Mouse (Mus musculus) cerebellum, postnatal 10 days (tissue): ENCODE measurements around the gene Tpcn1.

Experiments
- DNase-seq, 2 experiments: peaks; one replicate each; pipeline ENCODE4 v3.0.0; 2021; ENCODE audit warnings: mixed read lengths in 2 of 2

Gene Tpcn1

DNA sequence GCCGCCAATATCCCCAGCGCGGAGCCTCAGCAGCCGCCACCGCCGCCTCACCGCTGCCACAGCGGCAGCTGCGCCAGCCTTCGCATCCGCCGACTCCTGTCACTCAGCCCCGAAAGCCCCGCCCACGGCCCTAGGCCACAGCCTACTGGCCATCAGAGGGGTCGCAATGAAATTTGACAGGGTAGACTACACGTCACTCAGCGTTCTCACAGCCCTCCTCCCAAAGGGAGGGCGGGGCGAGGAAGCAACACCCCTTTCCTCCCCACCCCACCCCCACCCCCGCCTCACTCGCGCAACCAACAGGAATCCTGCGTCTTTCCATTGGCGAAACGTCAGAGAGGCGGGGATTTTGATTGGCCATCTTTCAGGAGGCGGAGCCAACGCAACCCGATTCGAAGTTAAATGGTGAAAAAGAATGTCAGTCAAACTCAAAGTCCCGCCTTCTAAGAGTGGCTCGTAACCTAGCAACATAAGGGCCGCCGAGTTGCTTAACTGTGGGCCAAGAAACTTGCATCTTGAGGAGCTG is at the start of gene Tpcn1, which contains the start of gene Iqcd:
TSS of gene Tpcn1 (minus strand) at position 105 of the 526 bp plus-strand sequence.
TSS of gene Iqcd (plus strand) at position 448 of the 526 bp plus-strand sequence.
- peak; percentile 100 for DNase-seq

DNA sequence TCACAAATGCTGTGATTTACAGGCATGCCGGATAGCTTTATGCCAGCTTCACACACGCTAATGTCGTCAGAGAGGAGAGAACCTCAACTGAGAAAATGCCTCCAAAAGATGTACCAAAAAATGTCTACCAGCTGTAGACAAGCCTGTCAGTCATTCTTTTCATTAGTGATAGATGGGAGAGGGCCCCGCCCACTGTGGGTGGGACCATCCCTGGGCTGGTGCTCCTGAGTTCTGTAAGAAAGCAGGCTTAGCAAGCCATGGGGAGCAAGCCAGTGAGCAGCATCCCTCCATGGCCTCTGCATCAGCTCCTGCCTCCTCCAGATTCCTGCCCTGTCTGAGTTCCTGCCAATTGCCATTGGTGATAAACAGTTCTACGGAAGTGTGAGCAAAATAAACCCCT is 47.2 kb upstream of the Tpcn1 start:
- DNase-seq = no peak

DNA sequence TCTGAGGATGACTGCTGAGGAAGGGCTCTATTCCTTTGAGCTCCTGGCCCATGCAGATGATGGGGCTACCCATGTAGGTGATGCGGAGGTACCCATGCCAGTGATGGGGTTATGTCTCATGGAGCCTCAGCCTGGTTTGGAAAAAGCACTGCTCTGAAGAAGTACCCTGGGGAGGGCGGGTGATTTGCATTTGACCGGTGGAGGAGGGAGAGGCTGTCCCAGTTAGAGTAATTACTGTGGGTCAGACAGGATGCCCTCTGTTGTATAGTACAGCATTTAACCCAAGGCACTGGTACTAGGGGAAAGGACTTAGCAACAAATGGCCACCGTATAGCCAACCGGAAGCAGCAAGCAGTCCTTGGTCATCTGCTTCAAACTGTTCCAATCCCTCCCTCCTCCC is 46.4 kb upstream of the Tpcn1 start:
- no peak for DNase-seq

DNA sequence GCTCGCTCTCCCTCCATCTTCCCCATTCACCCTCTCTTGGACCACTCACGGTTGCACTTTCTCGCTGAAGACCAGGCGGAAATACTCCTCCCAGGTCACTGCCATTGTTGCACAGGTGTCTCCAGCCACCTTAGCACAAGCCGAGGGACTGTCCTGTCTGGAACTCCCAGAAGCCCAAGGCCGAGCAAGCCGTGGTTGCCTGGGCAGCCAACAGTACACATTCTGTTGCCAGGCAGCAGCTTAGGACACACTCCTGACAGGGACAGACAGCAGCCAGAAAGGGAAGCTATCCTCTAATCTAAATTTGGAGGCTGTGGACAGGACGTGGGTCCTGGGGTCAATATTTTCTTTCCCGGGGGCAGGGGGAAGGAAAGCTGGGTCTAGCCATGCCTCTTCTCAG is 45.7 kb upstream of the Tpcn1 start, which contains the start of gene Cfap73:
TSS of gene Cfap73 (minus strand) at position 105 of the 400 bp plus-strand sequence.
- DNase-seq = no peak

DNA sequence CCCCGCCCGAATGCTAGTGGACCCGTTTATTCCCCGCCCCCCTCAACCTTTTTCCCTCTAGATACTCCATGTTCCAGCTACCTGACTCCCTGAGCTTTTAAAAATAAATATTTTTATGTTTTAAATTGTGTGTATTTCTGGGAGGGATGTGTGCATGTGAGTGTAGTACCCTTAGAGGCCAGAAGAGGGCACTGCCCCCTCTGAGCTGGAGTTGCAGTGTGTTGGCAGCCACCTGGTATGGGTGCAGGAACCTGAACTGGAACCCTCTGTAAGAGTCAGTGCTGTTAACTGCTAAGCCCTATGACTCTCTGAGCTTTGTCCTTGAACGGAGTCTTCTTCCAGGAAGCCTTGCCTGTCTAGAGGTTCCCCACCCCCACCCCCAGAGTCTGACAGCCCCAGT is 43.4 kb upstream of the Tpcn1 start:
- DNase-seq = no peak

DNA sequence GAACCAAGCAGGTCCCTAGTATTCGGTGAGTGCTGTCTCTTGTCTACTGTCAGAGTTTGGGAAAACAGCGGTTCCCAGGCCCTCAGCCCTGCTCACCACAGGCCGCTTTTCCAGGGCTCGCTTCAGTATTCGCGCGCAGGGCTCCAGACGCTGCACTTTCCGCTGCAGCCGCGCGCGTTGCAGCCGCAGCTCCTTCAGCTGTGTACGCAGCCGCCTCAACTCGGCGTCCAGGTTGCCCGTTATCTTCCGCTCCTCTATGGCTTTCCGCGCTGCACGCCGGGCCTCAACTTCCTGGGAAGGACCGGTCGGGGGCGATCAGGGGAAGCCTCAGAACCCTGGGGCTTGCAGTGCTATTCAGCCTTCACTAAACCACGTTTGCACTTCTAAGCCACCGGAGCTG is 42.7 kb upstream of the Tpcn1 start:
- DNase-seq = no peak

DNA sequence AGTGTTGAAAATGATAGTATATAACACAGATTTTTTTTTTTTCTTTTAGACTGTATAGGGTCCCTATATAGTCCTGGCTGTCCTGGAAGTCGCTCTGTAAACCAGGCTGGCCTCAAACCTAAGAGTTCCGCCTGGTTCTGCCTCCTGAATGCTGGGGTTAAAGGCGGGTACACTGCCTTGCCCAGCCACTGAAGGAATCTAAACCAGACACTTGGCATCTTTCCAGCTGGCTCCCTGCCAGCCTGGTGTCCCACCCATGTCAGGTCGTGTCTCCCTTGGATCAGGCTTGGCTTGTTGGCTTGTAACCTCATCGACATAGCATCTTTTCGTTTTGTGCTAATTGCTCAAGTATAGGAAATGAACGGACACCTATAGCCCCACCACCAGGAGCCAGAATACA is 40.2 kb upstream of the Tpcn1 start:
- peak; percentile 66 to 73 for DNase-seq

DNA sequence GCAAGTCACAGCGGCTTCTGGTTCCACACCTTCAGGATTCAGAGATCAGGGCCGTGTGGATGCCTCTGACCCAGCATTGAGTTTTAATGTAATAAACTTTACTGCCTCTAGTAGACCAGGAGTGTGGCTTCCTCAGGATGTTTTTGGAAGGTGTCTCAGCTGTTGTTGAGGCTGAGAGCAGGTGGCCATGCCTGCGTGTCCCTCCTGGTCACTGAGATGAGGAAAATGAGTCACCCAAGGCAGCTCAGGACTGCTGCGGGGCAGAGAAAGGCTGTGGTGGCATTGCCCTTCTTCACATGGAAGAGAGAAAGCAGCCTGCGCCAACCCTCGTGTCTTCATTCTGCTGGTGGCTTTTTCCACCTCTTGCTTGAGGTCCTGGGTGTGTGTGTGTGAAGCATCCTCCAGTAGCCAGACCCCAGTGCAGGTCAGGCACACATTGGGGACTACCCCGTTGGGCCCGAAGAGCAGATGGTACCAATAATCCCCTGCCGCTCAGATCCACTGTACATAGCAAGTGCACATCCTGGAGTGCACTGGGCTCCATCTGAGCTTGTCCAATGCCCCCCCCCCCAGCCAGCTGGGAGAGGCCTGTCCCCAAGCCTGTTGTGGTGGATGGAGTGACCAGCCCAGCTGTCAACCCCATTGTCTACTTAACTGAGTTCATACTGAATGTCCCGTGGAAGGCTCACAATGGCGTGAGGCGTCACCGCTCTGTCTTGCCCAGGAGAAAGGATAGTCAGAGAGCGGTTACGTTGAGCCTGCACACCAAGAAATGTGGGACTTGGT is 39.2 kb upstream of the Tpcn1 start:
- no peak for DNase-seq

DNA sequence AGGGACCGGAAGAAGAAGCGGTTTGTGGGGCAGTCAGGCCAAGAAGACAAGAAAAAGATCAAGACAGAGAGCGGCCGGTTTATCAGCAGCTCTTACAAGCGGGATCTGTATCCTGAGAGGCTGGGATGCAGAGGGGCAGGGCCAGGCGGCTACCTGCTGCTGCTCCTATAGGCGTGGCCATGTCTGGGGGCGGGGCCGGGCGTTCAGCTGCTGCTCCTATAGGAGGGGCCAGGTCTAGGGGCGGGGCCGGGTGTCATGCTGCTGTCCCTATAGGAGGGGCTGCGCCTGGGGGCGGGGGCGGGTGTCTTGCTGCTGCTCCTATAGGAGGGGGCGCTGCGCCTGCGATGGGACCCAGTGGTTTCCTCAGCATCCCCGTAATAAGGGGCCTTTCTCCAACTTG is 37.9 kb upstream of the Tpcn1 start:
- DNase-seq = no peak

DNA sequence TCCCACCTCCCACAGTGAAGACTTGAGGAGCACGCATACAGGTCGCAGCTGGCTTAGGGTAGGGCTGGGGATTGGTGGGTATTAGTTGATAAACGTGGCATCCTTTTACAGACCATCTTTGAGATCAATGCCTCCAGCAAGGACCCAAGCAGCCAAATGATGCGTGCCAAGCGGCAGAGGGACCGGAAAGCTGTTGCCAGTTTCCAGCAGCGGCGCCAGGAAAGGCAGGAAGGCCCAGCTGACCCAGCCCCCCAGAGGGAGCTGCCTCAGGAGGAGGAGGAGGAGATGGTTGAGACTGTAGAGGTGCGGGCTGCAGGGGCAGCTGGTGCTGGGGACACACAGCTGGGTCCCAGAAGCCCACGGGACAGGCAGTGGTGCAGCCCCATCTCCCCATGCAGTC is 36.0 kb upstream of the Tpcn1 start:
- DNase-seq = peak; percentile 72 to 80

DNA sequence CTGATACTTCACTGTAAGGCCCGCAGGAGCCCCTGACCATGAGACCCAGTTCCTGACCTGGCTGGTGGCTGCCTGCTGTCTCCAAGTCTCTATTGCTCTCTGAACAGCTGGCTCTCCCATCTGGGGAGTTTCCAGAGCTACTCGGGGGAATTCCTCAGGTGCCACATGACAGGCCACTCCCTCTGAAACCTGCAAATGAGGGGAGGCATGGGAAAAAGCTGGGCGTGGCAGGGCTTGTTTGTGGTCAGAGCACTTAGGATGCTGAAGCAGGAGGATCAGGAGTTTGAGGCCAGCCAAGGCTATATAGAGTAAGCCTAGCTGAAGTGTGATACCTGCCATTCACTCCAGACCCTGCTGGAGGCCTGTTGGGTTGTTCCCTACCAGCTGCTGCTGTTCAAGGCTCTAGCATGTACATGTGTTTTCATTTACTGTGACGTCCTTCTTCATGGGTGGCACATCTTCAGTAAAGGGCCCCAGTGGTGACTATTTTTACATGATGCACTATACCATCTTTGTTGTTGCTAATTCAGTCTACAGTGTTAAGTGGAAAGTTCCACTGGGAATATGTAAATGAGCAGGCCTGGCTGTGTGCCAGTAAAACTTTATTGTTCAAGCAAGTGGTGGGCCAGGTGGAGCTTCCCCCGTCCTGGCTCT is 33.9 kb upstream of the Tpcn1 start:
- DNase-seq = no peak

DNA sequence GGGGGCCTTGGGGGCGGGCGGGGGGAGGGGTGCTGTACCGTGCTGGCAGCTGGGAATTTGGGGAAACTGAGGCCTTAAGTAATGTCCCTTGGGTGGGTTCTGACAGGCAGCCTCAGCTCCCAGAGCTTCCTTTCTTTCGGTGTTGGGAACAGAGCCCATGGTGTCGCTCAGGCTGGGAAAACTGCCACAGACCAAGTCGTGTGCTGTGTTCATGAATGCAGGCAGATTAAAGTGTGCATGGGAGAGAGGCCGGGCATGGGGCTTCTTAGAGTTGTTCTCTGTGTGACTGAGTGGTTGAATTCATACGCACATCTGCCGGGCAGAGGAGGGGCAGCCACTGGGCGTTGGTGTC is 33.3 kb upstream of the Tpcn1 start:
- peak in 1 of 2 experiments; percentile 39 for DNase-seq

DNA sequence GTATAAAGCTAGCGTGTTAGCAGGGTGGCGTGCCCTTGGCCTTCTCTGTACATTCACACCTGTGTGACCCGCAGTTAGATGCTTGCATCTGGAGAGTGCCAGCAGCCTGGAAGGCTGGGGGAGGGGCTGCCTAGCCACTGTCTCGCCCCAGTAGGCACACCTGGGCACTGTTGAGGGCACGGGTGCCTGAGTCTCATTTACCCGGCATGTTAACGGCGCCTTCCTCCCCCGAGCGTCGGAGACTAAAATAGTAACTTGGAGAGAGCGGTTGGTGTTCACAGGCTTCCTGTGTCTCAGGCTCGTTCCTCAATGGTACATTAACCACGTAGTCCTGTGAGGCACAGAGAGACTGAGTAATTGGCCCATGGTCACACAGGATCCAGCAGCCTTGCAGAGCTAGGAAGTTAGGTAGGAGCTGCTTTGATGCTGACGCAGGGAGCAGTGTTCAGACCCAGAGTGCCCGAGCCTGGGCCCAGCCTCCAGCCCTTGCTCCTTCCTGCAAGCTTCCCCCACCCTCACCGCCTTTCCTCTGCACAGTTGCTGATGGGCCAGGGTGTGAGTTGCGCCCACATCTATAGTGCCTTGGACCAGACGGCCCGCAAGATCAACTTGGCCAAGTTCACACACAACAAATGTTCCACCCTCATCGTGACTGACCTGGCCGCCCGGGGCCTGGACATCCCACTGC is 32.7 kb upstream of the Tpcn1 start:
- no peak for DNase-seq

DNA sequence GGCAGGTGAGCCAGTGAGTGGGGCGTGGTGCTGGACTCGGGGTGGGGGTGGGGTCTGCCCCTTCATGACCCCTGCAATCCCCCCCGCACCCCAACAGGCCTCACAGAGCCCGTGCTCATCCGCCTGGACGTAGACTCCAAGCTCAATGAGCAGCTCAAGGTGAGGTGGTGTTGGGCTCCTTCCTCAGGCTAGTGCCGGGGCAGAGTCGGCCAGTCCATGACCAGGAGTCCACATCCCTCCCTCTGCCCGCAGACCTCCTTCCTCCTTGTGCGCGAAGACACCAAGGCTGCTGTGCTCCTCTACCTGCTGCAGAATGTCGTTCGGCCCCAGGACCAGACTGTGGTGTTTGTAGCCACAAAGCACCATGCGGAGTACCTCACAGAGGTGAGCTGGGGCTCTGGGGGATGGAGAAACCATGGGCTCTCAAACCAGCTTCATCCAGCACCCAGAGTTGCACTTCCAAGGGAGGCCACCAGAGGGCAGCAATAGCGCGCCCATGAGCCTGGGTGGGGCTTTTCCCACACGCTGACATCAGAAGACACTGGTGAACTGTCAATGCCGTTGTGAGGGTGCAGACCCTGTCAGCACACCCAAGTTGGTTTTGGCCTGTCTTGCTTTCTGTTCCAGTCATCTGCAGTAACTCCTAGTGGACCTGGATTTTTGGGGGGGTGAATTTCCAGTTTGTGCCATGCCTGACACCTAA is 32.1 kb upstream of the Tpcn1 start:
- DNase-seq = peak; percentile 91 to 94

DNA sequence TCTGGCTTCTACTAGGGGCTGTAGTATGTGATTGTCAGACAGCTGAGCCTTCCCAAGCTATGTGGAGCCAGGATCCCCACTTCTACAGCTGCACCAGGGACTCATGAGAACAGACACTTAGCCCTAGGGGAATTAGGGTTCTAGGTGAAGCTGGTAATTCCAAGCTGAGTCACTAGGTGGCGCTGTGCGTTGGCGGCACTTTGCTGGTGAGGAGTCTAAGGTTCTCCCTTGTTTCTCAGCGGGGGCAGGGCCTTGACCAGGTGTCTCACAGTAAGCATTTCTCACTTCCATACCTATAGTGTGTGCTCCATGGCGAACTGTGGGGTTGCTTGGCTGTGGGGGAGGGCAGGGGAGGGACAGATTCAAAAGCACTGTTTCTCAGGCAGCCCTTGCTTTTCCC is 30.7 kb upstream of the Tpcn1 start:
- DNase-seq = peak; percentile 85 to 90

DNA sequence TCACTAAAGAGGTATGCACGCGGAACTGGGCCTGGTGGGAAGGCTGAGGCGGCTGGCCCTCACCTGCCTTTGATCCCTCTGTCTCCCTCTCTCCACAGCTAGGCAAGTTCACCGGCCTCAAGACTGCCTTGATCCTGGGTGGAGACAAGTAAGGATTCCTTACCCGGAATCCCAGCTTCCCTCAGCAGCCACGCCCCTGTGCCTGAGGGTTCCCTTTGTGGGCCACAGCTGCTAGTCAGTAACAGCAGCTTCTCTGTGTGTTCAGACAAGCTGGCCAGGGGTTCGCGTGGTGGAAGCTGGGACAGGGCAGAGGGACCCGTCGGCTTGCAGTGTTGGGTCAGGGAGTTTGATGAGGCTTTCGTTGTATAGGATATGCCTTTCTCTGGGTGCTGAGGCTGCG is 30.3 kb upstream of the Tpcn1 start:
- no peak for DNase-seq

DNA sequence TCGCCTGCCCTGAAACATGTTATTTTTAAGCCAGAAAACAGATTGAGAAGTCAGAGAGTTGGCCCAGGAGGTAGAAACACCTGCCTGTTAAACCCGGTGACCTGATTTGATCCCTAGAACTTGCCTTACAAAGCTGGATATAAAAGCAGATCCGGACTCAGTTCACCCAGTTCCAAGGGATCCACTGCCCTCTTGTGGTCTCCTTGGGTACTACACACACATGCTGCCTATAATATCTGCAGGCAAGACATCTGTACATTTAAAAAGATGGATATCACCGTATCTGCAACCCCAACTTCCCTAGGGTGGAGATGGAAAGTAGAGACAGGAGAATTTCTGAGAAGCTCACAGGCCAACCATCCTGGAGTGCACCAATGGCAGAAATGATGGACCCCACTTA is 27.4 kb upstream of the Tpcn1 start:
- DNase-seq = peak; percentile 67 to 82

DNA sequence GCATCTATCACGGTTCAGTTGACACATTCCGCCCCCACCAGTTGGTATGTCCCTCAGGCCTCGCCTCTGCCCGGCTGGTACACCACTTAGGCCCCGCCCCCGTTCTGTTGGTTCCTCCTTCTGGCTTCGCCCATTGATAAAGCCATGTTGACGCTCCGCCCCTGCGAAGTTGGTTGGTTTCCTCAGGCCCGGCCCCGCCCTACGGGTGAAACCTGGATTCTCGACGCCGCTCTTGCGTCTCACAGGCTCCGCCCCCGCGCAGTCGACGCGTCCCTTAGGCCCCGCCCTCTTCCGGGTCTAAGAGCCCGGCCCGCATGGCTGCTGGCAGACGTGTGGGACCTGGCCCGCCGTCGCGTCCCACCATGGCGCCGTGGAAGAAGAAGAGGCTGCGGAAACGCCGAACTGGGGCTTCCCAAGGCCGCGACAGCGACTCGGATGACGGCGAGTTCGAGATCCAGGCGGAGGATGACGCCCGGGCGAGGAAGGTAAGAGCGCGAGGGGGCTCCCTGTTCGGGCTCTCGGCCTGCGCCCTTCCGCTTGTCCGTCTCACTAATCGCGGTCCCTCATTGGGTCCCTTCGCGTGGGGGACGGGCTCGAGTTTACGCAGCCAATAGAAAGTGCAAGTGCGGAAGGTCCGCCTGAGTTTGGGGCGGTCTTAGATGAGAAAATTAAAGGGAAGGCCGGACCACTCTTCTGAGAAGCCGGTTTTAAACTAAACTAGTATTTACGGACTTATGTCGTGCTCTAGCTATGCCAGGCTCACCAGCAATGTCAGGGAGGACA is 24.5 kb upstream of the Tpcn1 start:
- DNase-seq = peak; percentile 100

DNA sequence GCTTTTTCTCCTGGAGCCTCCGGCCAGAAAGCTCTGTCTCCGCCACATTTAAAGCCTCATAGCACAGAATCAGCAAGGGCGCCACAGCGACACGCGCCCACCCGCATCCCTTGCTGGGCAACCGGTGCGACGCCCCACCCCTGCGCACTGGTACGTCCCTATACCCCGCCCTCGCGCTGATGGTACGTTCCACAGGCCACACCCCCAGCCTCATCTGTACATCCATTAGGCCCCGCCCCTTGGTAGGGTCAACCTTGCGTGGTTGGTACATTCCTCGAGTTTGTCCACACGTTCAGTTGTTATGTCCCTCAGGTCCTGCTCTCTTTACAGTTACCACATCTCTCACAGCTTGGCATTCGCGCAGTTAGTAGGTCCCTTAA is 24.0 kb upstream of the Tpcn1 start, which contains the start of the genes Rita1 and Ddx54:
TSS of gene Rita1 (minus strand) at position 148 of the 380 bp plus-strand sequence.
TSS of gene Ddx54 (plus strand) at position 298 of the 380 bp plus-strand sequence.
- peak; percentile 99 for DNase-seq

DNA sequence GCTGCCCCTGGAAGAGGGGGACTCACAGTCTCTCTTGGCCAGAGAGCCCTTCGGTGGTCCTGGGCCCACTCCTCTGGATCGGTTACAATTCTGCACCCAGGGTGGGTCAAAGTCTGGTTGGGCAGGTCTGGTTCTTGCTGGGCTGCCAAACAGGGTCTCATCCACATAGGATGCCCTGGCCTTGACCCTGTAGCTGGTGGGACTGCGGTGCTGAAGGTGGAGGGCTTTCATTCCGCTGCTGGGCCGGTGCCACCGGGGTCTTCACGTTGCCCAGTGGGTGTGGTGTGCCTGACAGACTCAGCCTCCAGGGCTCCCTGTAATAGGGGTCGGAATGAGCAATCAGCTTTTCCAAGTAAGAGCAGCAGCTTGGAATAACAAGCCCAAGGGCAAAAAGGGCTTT is 22.9 kb upstream of the Tpcn1 start:
- DNase-seq = peak in 1 of 2 experiments; percentile 56

DNA sequence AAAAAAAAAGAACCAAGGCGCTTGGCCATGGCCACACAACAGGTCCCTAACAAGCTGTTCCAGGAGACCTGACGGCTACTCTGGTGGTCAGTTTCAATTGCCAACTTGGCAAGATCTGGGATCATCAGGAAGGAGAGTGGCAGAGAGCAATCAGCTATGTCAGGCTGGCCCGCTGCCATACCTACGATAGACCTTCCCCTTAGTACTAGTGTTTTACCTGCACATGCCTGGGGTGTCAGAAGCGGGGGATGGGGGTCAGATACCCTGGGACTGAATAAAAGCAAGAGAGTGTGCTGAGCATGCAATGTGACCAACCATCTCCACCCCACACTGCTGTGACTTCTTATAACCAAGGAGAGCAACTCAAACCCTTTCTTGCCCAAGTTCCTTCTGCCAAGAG is 22.4 kb upstream of the Tpcn1 start:
- peak; percentile 71 to 74 for DNase-seq

DNA sequence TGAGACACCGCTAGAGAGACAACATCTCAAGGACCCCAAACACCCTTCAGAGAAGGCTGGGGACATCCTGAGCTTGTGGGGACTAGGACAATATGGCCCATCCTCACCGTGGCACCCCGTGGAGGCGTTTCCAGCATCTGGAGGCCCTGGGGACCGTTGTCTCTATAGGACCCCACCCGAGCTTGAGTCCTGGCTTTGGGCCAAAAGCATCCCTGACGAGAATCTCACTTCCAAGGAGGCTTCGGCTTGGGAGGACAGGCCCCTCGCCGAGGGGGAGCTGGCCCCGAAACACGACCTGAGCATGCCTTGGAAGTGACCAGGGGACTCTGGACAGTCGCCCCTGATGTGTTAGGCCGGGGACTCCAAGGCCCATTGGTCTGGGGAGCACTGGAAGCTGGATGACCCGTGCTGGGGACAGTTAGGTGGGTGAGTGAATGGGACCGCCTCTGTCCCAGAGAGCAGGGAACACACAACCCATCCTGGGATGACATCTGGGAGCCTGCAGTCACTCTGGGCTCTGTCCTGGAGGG is 20.8 kb upstream of the Tpcn1 start:
- DNase-seq = no peak
